Mouse (Mus musculus): ENCODE measurements around the gene Als2cl. TPM values are rescaled to one million over a fixed set of nuclear protein-coding genes. Genes with fewer than 3 reads are reported as not detected.

Als2cl gene
- total and polyA plus RNA-seq, 3 experiments, result not detected

- Histone ChIP-seq H3K4me3 (ENCODE audit: low read depth, low read length) (no peak overlapping the region), H3K4me1 (ENCODE audit: insufficient read depth, low read depth, low read length) (no peaks in the 10 kb centered on the region), H3K27me3 (ENCODE audit: insufficient read depth, low read length) (0 out of 2 replicates have a peak, but pooled peaks cover 4% of the 10 kb centered on the region), H3K36me3 (replicated peaks) (no peaks in the 10 kb centered on the region), H3K9me3 (replicated peaks) (no peaks in the 10 kb centered on the region)
- ATAC-seq (ENCODE audit: extremely low read depth, insufficient number of reproducible peaks, low FRiP score, poor library complexity, severe bottlenecking) (no peak), DNase-seq (ENCODE audit: low spot score) (no peak)
- no peak for TF ChIP-seq POLR2AphosphoS5 (IDR thresholded peaks at IDR 0.05; ENCODE audit: insufficient replicate concordance, low read depth, low read length)
- TF ChIP-seq CTCF (IDR thresholded peaks at IDR 0.05; ENCODE audit: low read depth, low read length), result no peak
- TF ChIP-seq TAL1 (conservative IDR thresholded peaks at IDR 0.05; ENCODE audit: low read depth, low read length), result no peak
- no peak for TF ChIP-seq GATA1 (IDR thresholded peaks at IDR 0.05; ENCODE audit: borderline replicate concordance, low read length)
- no peak for TF ChIP-seq GATA2 (IDR thresholded peaks at IDR 0.05; ENCODE audit: borderline replicate concordance, low read depth, low read length)
Observed at GRCm38 (mm10) chr9:110920665-110921419, 41.2 kb downstream of the Als2cl start.

GRCm38 (mm10) chr9:110922759-110923158, 43.1 kb downstream of the Als2cl start:
- DNase-seq (ENCODE audit: low spot score), result peak; percentile 39
- Histone ChIP-seq H3K36me3 (replicated peaks) (no peaks in the 10 kb centered on the region), H3K9me3 (replicated peaks) (no peaks in the 10 kb centered on the region), H3K4me1 (ENCODE audit: insufficient read depth, low read depth, low read length) (no peaks in the 10 kb centered on the region), H3K4me3 (ENCODE audit: low read depth, low read length) (no peak overlapping the region), H3K27me3 (ENCODE audit: insufficient read depth, low read length) (peaks cover 8% of the 10 kb centered on the region; the same call in 1 of the 2 replicates)
- TF ChIP-seq TAL1 (conservative IDR thresholded peaks at IDR 0.05; ENCODE audit: low read depth, low read length) (no peak), CTCF (IDR thresholded peaks at IDR 0.05; ENCODE audit: low read depth, low read length) (peak; percentile 54; the same call in 1 of the 2 replicates), GATA1 (IDR thresholded peaks at IDR 0.05; ENCODE audit: borderline replicate concordance, low read length) (no peak)
- no peak for ATAC-seq (ENCODE audit: extremely low read depth, insufficient number of reproducible peaks, low FRiP score, poor library complexity, severe bottlenecking)

DNA sequence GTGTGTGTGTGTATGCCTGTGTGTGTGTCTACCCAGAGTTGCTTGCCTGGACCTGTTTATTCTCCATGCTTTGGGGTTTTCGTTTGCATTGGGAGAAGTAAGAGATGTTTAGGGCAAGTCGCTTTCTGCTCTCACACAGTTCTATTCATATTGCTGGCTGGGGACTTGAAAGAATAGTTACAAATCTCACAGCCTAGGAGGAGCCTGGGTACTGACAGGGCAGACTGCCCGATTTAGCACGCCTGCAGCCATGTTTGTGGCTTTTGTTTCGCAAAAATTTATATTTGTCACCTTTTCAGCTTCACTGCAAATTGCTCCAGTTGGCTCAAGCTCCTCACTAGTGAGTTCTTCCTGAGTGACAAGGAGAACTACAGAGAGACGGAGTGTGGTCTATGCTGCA, 51.9 kb downstream of the Als2cl start:
- no peak for DNase-seq (ENCODE audit: low spot score)
- no peak overlapping the region for H3K4me3 ChIP-seq (ENCODE audit: low read depth, low read length)
- H3K9me3 ChIP-seq (replicated peaks), result no peaks in the 10 kb centered on the region
- TF ChIP-seq GATA1 (IDR thresholded peaks at IDR 0.05; ENCODE audit: borderline replicate concordance, low read length) (no peak), GATA2 (IDR thresholded peaks at IDR 0.05; ENCODE audit: borderline replicate concordance, low read depth, low read length) (no peak), POLR2AphosphoS5 (IDR thresholded peaks at IDR 0.05; ENCODE audit: insufficient replicate concordance, low read depth, low read length) (no peak), TAL1 (conservative IDR thresholded peaks at IDR 0.05; ENCODE audit: low read depth, low read length) (no peak), CTCF (IDR thresholded peaks at IDR 0.05; ENCODE audit: low read depth, low read length) (no peak)
- no peaks in the 10 kb centered on the region for H3K36me3 ChIP-seq (replicated peaks)
- no peak for ATAC-seq (ENCODE audit: extremely low read depth, insufficient number of reproducible peaks, low FRiP score, poor library complexity, severe bottlenecking)
- no peaks in the 10 kb centered on the region for H3K4me1 ChIP-seq (ENCODE audit: insufficient read depth, low read depth, low read length)
- peaks cover 4% of the 10 kb centered on the region; the same call in 1 of the 2 replicates for H3K27me3 ChIP-seq (ENCODE audit: insufficient read depth, low read length)

- Histone ChIP-seq H3K4me3 (ENCODE audit: low read depth, low read length) (no peak overlapping the region), H3K4me1 (ENCODE audit: insufficient read depth, low read depth, low read length) (no peaks in the 10 kb centered on the region), H3K27me3 (ENCODE audit: insufficient read depth, low read length) (no peaks in the 10 kb centered on the region; the same call in 1 of the 2 replicates), H3K36me3 (replicated peaks) (no peaks in the 10 kb centered on the region), H3K9me3 (replicated peaks) (no peaks in the 10 kb centered on the region)
- no peak for ATAC-seq (ENCODE audit: extremely low read depth, insufficient number of reproducible peaks, low FRiP score, poor library complexity, severe bottlenecking)
- no peak for DNase-seq (ENCODE audit: low spot score)
- no peak for TF ChIP-seq GATA1 (IDR thresholded peaks at IDR 0.05; ENCODE audit: borderline replicate concordance, low read length)
- no peak for TF ChIP-seq GATA2 (IDR thresholded peaks at IDR 0.05; ENCODE audit: borderline replicate concordance, low read depth, low read length)
Observed at GRCm38 (mm10) chr9:110933850-110934437, 54.3 kb downstream of the Als2cl start.

- Histone ChIP-seq H3K27me3 (ENCODE audit: insufficient read depth, low read length) (no peaks in the 10 kb centered on the region; the same call in 1 of the 2 replicates), H3K4me1 (ENCODE audit: insufficient read depth, low read depth, low read length) (no peaks in the 10 kb centered on the region), H3K36me3 (replicated peaks) (no peaks in the 10 kb centered on the region), H3K4me3 (ENCODE audit: low read depth, low read length) (no peak overlapping the region), H3K9me3 (replicated peaks) (no peaks in the 10 kb centered on the region)
- DNase-seq (ENCODE audit: low spot score) (no peak), ATAC-seq (ENCODE audit: extremely low read depth, insufficient number of reproducible peaks, low FRiP score, poor library complexity, severe bottlenecking) (no peak)
- no peak for TF ChIP-seq GATA1 (IDR thresholded peaks at IDR 0.05; ENCODE audit: borderline replicate concordance, low read length)
- no peak for TF ChIP-seq GATA2 (IDR thresholded peaks at IDR 0.05; ENCODE audit: borderline replicate concordance, low read depth, low read length)
- no peak for TF ChIP-seq POLR2AphosphoS5 (IDR thresholded peaks at IDR 0.05; ENCODE audit: insufficient replicate concordance, low read depth, low read length)
- TF ChIP-seq TAL1 (conservative IDR thresholded peaks at IDR 0.05; ENCODE audit: low read depth, low read length), result no peak
- no peak for TF ChIP-seq CTCF (IDR thresholded peaks at IDR 0.05; ENCODE audit: low read depth, low read length)
Observed at GRCm38 (mm10) chr9:110935941-110936340, 56.3 kb downstream of the Als2cl start.

DNA sequence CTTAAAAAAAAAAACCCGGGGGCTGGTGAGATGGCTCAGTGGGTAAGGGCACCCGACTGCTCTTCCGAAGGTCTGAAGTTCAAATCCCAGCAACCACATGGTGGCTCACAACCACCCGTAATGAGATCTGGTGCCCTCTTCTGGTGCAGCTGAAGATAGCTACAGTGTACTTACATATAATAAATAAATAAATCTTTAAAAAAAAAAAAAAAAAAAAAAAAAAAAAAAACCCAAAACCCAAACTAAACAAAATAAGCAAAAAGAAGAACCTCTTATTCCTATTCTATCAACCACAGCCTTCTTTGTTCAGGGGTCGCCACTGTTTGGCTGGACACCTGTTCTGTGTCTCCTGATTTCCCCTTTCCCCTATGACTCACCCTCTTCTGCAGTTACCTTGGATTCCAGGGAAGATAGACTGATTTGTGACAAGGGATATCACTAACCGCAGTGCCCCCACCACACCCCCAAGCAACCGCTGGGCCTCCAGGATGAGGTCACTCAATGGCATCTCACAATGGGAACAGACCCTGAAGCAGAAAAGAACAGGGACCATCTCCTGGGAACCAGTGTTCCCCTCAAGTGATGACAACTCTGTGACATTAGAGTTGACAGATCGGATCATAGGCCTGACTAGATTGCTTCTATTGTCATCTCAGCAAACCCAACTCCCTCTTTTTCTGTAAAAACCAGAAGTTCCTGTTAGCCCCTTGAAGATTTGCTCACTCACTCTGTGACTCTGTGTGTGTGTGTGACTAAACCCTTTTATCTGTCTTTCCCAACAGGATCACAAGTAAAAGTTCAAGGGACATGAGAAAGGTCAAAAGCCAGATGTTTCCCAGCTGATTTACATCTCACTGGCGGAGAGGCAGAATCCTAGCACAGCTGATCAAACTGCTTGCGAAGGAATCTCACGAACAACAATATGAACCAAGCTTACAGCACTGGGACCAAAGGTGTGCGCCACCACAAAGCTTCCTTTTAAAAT, 58.1 kb downstream of the Als2cl start:
- Histone ChIP-seq H3K4me3 (ENCODE audit: low read depth, low read length) (no peak overlapping the region), H3K4me1 (ENCODE audit: insufficient read depth, low read depth, low read length) (no peaks in the 10 kb centered on the region), H3K36me3 (replicated peaks) (no peaks in the 10 kb centered on the region), H3K27me3 (ENCODE audit: insufficient read depth, low read length) (no peaks in the 10 kb centered on the region; the same call in 1 of the 2 replicates), H3K9me3 (replicated peaks) (no peaks in the 10 kb centered on the region)
- ATAC-seq (ENCODE audit: extremely low read depth, insufficient number of reproducible peaks, low FRiP score, poor library complexity, severe bottlenecking), result no peak
- no peak for TF ChIP-seq POLR2AphosphoS5 (IDR thresholded peaks at IDR 0.05; ENCODE audit: insufficient replicate concordance, low read depth, low read length)
- TF ChIP-seq TAL1 (conservative IDR thresholded peaks at IDR 0.05; ENCODE audit: low read depth, low read length), result no peak
- TF ChIP-seq GATA2 (IDR thresholded peaks at IDR 0.05; ENCODE audit: borderline replicate concordance, low read depth, low read length), result no peak
- TF ChIP-seq GATA1 (IDR thresholded peaks at IDR 0.05; ENCODE audit: borderline replicate concordance, low read length), result no peak
- TF ChIP-seq CTCF (IDR thresholded peaks at IDR 0.05; ENCODE audit: low read depth, low read length), result no peak
- DNase-seq (ENCODE audit: low spot score), result no peak

Data from G1E (cell line).